1 mouse cellular context compared by ENCODE assay signal in the genomic region with DNA sequence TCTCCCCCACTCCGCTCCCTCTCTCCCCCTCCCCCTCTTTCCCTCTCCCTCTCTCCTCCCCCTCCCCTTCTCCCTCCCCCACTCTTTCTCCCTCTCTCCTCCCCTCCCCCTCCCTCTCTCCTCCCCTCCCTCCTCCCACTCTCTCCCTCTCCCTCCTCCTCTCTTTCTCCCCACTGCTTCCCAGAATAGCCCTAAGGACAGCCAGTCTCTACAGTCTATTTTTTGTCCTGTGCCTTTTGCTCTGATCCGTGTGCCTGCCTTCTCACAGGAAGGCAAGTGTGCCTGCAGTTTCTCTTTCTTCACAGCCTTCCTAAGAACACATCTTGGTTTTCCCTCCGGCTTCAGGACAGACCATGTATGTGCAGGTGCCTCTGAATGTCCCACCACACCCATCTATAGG.
TF ChIP-seq lines count a peak whose summit lies in the region.

No protein-coding gene starts in this region.

TF ChIP-seq in MEL, 35 proteins besides CTCF, POLR2A, EP300 and RAD21:
- no peak for TF ChIP-seq SMC3 (IDR thresholded peaks at IDR 0.05; ENCODE audit: low read depth, low read length)
- no peak for TF ChIP-seq USF2 (IDR thresholded peaks at IDR 0.05; ENCODE audit: borderline replicate concordance in 1 of 2, insufficient read depth in 1 of 2, low read depth in 1 of 2, low read length in 2 of 2)
- no peak for TF ChIP-seq MAFK (IDR thresholded peaks at IDR 0.05; ENCODE audit: borderline replicate concordance, low read depth, low read length)
- no peak for TF ChIP-seq ZNF384 (IDR thresholded peaks at IDR 0.05; ENCODE audit: low read depth, low read length)
